Mouse (Mus musculus): ENCODE measurements around the gene Cntn3.
"Not testable (repeated sequence)": the region's sequence is repeated elsewhere in the genome, so short reads cannot be mapped to it uniquely, and the experiment has no call there.

The Cntn3 gene

DNA sequence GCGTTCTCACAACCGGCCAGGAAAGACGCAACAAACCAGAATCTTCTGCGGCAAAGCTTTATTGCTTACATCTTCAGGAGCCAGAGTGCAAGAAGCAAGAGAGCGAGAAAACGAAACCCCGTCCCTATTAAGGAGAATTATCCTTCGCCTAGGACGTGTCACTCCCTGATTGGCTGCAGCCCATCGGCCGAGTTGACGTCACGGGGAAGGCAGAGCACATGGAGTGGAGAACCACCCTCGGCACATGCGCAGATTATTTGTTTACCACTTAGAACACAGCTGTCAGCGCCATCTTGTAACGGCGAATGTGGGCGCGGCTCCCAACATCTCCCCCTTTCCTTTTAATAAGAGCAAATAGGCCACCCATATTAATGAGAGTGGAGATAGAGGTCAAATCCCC is at the start of gene Cntn3:
Gene Cntn3, minus strand, starts transcription at position 101 of the 400 bp plus-strand sequence.
- DNase-seq (ENCODE audit: low spot score), result not testable (repeated sequence)

DNA sequence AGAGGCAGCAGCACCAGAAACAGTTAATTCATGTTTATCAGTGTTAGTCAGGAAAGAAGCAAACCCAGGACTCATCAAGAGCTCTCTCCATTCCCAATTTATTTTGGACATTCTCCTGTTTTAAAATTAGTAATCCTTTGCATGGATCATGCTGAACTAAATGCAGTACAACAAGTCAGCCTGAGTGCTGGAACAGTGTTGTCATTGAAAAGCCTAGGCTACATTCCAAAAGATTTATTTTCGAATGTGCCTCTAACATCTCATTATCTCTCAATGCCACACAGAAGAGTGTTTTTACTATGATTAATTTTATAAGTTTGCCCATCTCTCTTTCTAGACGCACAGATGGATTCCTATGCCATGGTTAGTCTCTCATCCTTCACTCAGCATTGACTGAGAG is 27.9 kb upstream of the Cntn3 start:
- DNase-seq (ENCODE audit: low spot score), result no peak

DNA sequence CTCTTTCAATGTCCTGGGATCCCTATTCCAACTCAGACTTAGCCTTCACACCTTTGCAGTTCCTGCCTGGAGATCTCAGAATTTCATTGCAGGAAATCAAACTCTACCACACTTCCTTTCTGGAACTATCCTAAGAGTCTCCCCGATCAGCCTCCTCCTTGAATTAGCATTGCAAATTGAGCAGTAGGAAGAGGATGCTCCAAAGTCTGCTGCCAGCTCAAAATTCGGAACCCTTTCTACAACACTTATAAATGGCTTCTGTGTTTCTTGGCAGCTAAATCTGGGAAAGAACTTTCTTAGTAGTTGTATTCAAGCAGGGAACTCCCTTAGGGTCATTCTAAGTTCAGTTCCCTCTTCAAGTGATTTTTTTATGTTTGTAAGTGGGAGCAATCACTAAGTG is 24.9 kb upstream of the Cntn3 start:
- DNase-seq (ENCODE audit: low spot score), result no peak

DNA sequence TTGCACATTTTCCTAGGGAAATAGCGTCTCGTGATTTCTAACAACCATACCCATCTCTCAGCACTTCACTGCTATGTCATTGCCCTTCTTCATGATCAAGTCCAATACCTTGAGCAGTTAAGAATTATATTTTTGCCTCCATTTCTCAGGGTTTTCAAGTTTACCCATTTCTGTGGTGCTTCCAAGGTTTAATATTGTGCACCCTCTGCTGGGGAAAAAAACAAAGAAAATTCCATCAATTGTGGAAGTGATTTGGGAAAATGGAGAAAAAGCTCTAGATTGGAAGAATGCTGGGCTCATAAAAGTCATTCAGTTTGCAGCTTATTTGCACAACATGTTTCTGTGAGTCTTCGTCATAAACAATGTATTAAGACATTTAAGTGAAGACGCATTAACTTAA is 17.2 kb upstream of the Cntn3 start:
- DNase-seq (ENCODE audit: low spot score), result no peak

DNA sequence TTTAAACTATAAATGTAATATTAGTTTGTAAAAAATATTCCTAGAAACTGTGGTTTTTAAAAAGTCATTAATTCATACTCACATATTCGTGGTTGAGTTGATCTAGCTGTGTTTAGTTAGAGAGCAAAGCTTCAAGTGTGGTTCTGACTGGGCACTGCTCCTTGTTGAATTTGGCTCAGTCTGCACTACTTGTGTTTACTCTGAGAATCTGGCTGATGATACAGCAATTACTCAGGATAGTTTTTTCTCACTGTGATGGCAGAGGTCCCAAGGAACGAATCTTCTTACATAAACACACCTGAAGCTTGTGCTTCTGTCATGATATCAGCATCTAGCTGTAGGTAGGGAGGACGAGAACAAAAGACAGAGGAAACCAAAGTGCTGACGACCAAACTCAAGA is 16.4 kb upstream of the Cntn3 start:
- no peak for DNase-seq (ENCODE audit: low spot score)

DNA sequence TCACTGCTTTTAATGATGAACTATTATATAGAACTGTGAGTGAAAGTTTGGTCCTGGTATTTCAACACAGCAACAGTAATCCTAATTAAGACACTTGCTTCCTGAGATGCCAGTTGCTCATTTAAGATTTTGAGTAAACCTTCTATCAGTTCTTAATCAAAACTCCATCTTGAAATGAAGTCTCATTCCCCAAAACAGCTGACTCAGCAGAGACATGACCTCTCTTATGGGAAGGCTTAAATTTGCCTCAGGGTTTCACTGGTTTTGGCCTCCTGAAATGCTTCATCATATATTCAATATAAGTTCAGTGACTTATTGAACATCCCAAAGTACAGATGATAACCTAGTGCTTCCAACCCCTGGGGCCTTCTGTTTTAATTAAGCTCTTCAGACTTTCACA is 13.2 kb upstream of the Cntn3 start:
- DNase-seq (ENCODE audit: low spot score), result no peak

DNA sequence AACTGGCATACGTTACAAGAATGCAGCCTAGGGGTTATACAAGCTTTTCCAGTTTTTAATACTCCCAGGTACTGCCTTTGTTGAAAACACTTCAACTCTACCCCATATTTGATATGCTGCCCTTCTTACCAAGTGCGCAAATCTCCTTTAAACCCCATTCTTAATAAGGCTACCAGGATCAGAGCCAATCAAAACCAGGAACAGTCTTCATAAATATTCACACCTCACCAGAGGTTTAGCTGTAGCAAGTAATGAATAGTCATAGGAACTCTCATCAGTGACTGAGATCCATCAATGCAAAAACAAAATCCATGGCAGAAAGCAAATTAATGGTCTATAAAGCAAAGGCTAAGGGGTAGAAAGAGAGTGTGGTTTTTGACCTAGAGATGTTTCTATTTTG is 10.7 kb upstream of the Cntn3 start:
- DNase-seq (ENCODE audit: low spot score), result no peak

DNA sequence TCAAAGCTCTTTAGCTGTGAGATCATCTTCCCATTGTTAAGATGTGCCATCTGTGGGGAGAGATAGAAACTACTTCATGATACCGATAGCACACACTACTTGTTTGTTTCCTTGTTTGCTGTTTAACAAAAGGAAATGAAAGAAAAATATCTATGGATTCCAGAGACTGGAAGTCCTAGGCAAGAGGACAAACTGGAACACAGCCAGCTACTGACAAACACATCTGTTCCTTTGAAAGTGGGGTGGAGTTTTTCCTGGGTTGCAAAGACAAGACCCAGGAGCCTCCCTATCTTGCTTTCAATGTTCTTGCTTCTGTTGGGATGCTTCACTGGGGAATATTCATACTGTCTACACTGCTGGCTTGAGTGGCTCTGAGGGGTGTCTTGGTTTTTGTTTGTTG is 5.4 kb downstream of the Cntn3 start:
- no peak for DNase-seq (ENCODE audit: low spot score)

DNA sequence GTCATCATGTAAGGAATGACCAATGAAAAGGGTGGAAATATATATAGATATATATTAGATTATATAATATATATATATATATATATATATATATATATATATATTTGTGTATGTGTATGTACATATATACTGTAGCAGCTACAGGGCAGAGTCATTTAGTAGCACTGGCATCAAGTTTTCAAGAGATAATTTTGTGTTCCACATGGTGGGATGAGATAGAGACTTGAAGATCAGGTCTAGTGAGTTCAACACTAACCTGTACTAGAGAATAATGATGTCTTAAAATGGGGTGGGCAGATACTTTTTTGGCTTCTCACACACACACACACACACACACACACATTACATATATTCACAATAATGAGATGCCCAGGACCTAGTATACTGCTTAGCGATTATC is 7.7 kb downstream of the Cntn3 start:
- no peak for DNase-seq (ENCODE audit: low spot score)

DNA sequence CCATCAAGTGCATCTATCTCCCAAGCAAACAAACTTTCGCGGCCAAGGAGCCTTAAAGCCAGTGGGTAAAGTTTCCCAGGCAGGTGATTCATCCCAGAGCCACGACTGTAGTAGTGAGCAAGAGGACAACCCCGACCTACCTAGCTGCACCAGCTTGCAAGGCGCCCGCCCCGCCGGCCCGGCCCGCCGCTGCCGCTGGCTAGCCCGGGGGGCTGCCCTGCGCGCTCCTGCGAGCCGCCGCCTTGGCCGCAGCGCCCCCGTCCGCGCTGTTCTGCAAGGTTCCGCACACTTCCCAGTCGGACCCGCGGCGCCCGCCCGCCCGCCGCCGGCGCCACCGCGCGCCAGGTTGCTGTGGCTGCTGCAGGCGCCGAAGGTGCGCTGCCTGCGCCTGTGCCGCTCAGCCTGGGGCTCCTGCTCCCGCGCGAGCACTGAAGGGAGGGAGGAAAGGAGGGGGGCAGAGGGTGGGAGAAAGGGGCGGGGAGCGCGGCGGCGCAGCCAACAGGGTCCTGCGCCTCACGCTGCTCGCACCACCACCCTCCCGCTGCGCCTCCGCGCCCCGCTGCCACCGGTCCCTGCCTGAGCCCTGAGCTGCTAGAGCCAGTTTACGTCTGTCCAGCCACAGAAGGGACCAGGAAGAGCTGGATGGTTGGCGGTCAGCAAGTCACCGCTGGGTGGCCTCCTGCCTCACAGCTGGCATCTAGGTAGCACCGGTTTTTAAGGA is 8.7 kb downstream of the Cntn3 start:
- no peak for DNase-seq (ENCODE audit: low spot score)

DNA sequence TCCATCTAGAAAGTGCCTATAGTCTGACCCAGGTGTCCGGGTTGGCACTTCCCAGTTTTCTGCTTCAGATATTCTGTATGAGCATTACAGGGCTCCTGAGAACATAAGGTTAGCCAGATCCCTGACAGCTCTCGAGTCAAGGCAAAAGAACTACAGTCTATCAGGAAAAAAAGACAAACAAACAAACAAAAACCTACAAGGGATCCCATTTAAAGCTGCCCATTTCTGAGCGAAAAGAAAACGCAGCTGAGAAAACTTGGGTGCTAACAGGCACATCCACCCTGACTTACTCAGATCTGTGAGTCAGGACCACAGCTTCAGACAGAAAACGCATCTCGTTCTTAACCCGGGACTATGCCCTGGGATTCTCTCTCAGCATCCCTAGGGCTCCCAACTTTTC is 9.5 kb downstream of the Cntn3 start:
- no peak for DNase-seq (ENCODE audit: low spot score)

DNA sequence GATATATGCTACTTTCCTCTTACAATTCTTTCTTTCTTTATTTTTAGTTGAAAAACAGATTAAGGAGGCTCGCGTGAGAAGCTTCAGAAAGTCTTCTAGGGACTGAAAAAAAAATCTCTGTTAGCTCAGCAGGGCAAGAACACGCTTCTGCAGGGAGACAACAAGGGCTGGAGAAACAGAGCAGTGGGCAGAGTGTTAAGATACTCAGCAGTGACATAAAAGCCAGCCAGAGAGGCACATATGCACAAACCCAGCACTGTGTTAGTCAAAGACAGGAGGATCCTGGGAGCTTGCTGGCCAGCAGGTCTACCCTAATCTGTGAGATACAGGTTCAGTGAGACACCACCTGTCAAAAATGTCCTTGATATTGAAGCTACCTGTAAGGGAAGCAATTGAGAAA is 15.4 kb downstream of the Cntn3 start:
- DNase-seq (ENCODE audit: low spot score), result no peak

DNA sequence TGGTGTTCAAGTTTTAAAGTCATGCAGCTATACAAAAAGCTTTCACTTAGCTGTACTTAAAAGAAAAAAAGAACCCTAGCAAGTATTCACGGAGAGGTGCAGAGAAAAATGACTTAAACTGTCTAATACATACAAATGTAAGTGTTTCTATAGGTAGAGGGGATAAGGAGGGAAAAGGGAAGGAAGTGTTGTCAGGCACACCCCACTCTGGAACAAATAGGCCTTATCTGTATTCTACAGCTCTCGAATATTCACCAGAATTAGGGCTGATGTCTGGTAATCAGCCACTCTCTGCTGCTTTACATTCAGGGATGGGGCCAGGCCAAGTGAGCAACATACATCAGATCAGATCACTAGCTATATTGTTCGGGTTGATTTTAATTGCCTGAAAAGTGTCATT is 16.4 kb downstream of the Cntn3 start:
- no peak for DNase-seq (ENCODE audit: low spot score)

DNA sequence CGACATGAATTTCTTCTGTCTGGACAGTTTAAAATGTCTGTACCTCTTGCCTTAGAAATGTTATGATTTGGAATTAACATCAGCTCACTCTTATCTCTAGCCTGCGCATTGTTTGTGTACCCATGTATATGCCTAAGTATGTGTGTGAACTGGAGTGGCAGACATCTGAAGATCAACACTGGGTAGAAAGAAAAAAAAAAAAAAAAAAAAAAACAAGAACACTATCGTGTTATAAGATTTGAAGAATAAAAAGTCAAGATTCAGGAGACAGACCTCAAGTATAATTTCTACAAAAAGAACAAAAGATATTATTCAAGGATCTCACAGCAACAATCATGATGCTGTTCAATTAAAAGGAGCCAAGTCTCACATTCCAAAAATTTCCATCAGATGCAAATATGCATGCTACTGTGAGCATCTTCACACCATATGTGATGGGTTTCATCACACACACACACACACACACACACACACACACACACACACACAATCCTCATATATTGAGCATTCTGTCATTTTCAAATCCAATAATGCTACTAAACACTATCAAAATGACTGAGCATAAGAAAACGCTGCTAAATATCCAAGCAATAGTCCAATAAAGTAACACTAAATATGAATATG is 17.0 kb downstream of the Cntn3 start:
- no peak for DNase-seq (ENCODE audit: low spot score)

DNA sequence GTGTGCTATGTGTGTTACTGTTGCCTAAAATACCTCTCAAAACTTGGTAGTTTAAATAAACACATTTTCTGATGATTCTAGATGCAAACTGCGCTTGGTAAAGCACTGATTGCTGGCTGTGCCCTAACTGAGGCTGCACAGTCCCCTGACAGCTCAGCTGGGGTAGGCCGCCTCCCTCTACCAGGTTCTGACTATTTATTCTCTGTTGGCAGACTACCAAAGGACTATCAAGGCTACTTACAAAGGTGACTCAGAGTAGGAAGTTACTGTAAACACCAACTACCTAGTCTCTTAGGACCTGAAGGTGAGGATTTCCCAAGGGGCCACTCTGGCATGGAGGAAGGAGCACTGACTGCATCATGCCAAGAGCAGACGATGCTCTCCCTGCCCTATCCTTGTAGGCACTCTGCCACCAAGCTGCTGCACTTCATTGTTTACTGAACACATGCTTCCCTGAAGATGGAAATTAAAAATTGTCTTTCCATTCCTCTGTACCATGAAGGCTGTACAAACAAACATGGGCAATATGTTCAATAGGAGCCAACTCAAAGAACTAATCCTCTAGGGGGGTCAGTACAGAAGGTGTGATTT is 17.7 kb downstream of the Cntn3 start:
- DNase-seq (ENCODE audit: low spot score), result no peak

DNA sequence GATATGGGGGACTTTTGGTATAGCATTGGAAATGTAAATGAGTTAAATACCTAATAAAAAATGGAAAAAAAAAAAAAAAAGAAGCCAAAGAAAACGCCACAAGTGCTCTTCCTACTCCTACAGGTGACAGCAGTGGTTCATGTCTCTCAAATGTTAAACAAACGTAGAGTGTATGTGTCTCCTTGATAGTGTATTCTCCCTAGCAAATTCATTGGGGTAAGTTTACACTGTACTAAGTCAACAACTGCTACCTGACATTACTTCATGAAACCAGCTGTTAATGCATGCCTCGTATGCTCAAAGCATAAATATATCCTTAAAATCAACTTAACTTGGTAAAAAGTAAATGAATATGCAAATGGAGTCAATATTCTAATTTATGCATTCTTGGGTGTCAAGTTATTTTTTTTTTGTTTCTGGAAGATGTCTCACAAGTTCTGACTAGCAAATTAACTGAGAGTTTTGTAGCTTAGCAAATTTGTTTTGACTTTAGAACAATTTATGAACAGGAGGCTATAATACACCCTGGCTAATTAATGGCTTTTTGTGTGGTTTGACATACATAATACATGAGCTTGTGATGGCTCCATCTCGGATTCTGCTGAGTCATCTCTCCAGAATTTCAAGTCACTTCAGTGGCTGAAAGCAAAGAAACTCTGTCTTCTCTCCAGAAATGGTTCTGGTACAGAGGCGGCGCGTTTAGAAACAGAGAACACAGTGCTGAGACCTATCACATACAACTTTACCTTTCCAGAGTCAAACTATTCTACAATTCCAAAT is 31.1 kb downstream of the Cntn3 start:
- DNase-seq (ENCODE audit: low spot score), result no peak

DNA sequence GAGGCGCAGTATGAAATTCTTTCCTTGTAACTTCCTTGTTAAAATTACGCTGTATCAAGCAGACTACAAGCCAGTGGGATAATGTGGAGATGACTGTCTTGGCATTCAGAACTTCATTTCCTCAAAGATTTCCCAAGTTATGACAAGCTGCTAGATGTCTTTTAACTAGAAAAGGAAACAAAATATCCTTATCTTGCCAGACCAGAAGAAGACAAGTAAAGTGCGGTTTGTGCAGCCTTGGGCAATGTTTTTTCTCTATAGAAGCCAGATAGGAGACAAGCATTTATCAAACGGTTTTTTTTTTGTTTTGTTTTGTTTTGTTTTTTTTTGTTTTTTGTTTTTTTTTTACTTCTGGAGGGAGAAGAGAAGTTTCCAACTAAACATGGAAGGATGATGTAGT is 37.3 kb downstream of the Cntn3 start:
- DNase-seq (ENCODE audit: low spot score), result no peak

DNA sequence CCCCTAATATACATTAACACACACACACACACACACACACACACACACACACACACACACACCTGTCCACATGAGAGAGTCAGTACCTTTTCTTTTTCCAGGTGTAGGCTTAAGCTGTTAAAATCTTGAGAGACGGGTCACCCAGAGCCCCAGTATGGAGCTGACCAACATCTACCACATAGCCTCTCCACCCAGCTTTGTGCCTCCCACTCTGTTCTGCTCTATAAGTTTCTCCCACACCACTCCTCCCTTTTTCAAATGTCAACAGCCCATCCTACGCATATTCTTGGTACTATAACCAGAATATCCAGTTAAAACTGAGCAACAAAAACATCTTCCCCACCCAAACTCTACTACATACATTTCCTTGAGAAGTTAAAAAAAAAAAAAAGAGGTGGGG is 49.9 kb downstream of the Cntn3 start:
- no peak for DNase-seq (ENCODE audit: low spot score)

DNA sequence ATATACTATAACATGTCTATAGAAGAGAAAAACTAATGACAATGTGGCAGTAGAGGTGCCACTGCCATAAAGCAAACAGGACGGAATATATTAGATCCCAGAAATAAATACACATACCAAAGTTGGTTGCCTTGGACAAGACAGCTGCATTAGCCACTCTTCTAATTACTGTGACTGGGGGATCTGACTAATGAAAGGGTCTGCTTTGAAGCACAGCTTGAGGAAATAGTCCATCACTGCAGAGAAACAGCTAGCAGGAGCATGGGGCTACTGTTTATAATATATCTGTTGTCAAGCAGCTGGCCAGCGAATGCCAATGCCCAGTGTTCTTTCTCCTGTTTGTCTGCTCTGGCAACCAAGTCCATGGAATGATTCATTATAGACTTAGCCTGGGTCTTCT is 51.9 kb downstream of the Cntn3 start:
- DNase-seq (ENCODE audit: low spot score), result no peak

DNA sequence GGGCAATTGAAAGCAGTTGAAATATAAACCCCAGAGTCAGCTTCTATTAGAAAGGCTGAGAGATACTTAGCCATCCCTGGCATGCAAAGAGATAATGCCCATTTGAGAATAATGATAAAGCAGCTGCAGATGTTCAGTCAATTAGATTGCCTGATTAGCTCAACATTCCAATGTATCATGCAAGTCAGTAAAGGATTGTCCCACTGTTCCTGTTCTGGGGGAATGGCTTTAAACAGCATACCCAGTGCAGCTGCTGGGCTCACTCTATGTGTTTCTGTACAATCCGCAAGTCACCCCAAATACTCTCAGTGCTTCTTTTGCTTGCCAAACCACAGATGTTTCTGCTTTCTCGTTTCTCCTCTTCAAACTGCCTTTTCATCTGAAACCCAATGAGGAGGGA is 57.7 kb downstream of the Cntn3 start:
- DNase-seq (ENCODE audit: low spot score), result no peak

DNA sequence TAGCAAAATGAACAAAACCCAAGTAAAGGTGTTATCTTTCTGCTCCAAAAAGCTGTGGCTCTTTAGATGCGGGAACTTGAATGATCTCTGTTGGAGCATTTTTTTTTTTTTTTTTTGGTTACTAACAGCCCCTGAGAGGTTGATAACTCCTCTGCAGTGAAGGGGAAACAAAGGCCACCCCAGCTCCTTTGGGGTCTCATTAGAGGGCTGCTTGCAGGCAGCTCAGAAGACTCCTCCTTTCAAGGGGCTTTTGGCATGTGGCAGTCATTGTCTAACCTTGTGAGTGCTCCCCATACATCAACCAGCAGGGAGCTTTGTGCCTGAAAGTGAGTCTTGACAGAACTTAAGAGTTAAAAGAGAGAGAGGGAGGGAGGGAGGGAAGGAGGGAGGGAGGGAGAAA is 60.8 kb downstream of the Cntn3 start:
- no peak for DNase-seq (ENCODE audit: low spot score)

DNA sequence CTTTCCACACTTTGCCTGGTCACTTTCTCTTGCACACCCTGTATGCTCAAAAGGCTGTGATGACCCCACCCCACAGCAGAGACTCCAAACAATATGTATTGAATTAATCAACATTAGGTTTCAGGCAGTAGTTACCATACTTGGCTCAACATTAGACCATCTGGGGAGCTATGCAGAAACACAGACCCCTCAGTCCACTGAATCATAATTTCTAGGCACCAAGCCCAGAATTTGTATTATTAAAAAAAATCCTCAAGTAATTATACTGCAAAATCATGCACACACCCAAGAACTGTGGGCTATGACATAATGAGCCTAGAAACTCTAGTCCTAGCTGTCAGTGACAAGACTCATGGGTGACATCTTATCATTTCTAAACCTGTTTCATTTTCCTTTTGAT is 87.4 kb downstream of the Cntn3 start:
- DNase-seq (ENCODE audit: low spot score), result no peak
